Mouse (Mus musculus): ENCODE measurements at regions not wholly inside any gene's neighbourhood (a gene's known extent, or its start where the extent isn't known, plus 50 kb on each side); places are given as distances from the start of the nearest gene placed in this dataset.

DNA sequence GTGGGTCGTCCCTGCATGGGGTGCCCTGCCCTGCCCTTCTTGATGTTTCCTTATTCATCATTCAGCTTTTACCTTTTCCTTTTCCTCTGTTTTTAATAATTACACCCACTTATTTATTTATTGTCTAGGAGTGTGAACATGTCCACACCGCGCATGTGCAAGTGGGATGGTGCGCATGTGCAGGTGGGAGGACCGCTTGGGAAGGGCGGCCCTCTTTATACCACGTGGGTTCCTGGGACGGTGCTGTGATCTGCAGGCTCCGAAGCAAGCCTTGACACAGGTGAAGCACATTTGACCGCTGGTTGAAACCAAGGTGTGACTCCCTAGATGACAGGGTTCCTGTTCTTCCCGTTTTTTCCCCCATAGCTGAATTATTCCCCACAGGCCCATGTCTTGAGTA lies 60.0 kb downstream of the Syf2 start:
- no peak overlapping the region for H3K9ac ChIP-seq (ENCODE audit: low read depth, low read length)
- no peak for ATAC-seq
- peaks cover 9% of the 10 kb centered on the region for H3K4me1 ChIP-seq (ENCODE audit: control insufficient read depth, insufficient read depth, low read depth, low read length)
- no peak overlapping the region for H3K27ac ChIP-seq (ENCODE audit: low read depth, low read length)
- WGBS: 90% methylated on average over 11 of the region's 11 CpGs
- no peaks in the 10 kb centered on the region for H3K9me3 ChIP-seq (ENCODE audit: control insufficient read depth, low read length)
- no peak overlapping the region for H3K4me3 ChIP-seq (ENCODE audit: low read length)
- H3K27me3 ChIP-seq (replicated peaks; ENCODE audit: control insufficient read depth, insufficient read depth, low read length): no peaks in the 10 kb centered on the region
- no peaks in the 10 kb centered on the region for H3K36me3 ChIP-seq (ENCODE audit: control insufficient read depth, insufficient read depth, low read length)
- no peak overlapping the region for H3K4me2 ChIP-seq (ENCODE audit: low read length)

- Histone ChIP-seq H3K4me3 (ENCODE audit: low read length) (no peak overlapping the region), H3K27ac (ENCODE audit: low read depth, low read length) (no peak overlapping the region), H3K27me3 (replicated peaks; ENCODE audit: control insufficient read depth, insufficient read depth, low read length) (no peaks in the 10 kb centered on the region), H3K4me2 (ENCODE audit: low read length) (no peak overlapping the region), H3K4me1 (ENCODE audit: control insufficient read depth, insufficient read depth, low read depth, low read length) (peaks cover 10% of the 10 kb centered on the region), H3K9ac (ENCODE audit: low read depth, low read length) (no peak overlapping the region), H3K36me3 (ENCODE audit: control insufficient read depth, insufficient read depth, low read length) (no peaks in the 10 kb centered on the region), H3K9me3 (ENCODE audit: control insufficient read depth, low read length) (no peaks in the 10 kb centered on the region)
- 51% methylated on average over 8 of the region's 8 CpGs for WGBS
- ATAC-seq: no peak
Measured at GRCm38 (mm10) chr4:134993526-134994122, 62.9 kb downstream of the Syf2 start.

DNA sequence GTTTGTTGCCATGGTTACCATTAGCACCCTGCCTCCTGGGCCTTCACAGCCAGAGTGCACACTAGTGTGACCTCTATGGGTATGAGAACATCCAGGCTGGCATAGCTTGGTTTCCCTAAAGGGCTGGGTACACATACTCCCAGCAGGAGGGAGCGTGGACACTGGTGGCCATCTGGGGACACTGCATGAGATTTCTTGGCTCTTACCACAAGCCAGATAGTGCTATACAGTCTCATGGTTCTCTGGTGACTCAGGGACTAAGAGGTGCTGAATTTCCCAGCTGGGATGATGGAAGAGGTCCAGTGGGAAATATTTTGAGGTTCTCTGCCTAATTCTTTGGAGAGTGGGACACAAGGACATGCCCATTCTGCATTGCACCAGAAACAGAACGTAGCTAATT lies 63.5 kb downstream of the Syf2 start:
- Histone ChIP-seq H3K36me3 (ENCODE audit: control insufficient read depth, insufficient read depth, low read length) (no peaks in the 10 kb centered on the region), H3K4me1 (ENCODE audit: control insufficient read depth, insufficient read depth, low read depth, low read length) (peaks cover 12% of the 10 kb centered on the region), H3K27me3 (replicated peaks; ENCODE audit: control insufficient read depth, insufficient read depth, low read length) (no peaks in the 10 kb centered on the region), H3K4me3 (ENCODE audit: low read length) (no peak overlapping the region), H3K9ac (ENCODE audit: low read depth, low read length) (no peak overlapping the region), H3K9me3 (ENCODE audit: control insufficient read depth, low read length) (no peaks in the 10 kb centered on the region), H3K27ac (ENCODE audit: low read depth, low read length) (no peak overlapping the region), H3K4me2 (ENCODE audit: low read length) (no peak overlapping the region)
- ATAC-seq: 0 out of 2 replicates have a peak, but pooled peaks have one; percentile 37
- WGBS: 81% methylated on average over 2 of the region's 2 CpGs

- Histone ChIP-seq H3K27me3 (replicated peaks; ENCODE audit: control insufficient read depth, insufficient read depth, low read length) (no peaks in the 10 kb centered on the region), H3K9me3 (ENCODE audit: control insufficient read depth, low read length) (no peaks in the 10 kb centered on the region), H3K4me2 (ENCODE audit: low read length) (no peak overlapping the region), H3K9ac (ENCODE audit: low read depth, low read length) (no peak overlapping the region), H3K4me3 (ENCODE audit: low read length) (no peak overlapping the region), H3K27ac (ENCODE audit: low read depth, low read length) (peak overlapping the region; percentile 48; the same call in 1 of the 2 replicates), H3K4me1 (ENCODE audit: control insufficient read depth, insufficient read depth, low read depth, low read length) (peaks cover 12% of the 10 kb centered on the region), H3K36me3 (ENCODE audit: control insufficient read depth, insufficient read depth, low read length) (no peaks in the 10 kb centered on the region)
- 89% methylated on average over 6 of the region's 6 CpGs for WGBS
- ATAC-seq: no peak
Measured at GRCm38 (mm10) chr4:134994648-134995047, 64.0 kb downstream of the Syf2 start.

- WGBS: 50% methylated on average over 13 of the region's 13 CpGs
- Histone ChIP-seq H3K4me3 (ENCODE audit: low read length) (no peak overlapping the region), H3K9ac (ENCODE audit: low read depth, low read length) (no peak overlapping the region), H3K4me2 (ENCODE audit: low read length) (no peak overlapping the region), H3K4me1 (ENCODE audit: control insufficient read depth, insufficient read depth, low read depth, low read length) (peaks cover 12% of the 10 kb centered on the region), H3K36me3 (ENCODE audit: control insufficient read depth, insufficient read depth, low read length) (no peaks in the 10 kb centered on the region), H3K27ac (ENCODE audit: low read depth, low read length) (peak overlapping the region; percentile 48; the same call in 1 of the 2 replicates), H3K27me3 (replicated peaks; ENCODE audit: control insufficient read depth, insufficient read depth, low read length) (no peaks in the 10 kb centered on the region), H3K9me3 (ENCODE audit: control insufficient read depth, low read length) (no peaks in the 10 kb centered on the region)
- ATAC-seq: peak; percentile 71; the same call in 1 of the 2 replicates
Measured at GRCm38 (mm10) chr4:134995052-134995451, 64.4 kb downstream of the Syf2 start.

DNA sequence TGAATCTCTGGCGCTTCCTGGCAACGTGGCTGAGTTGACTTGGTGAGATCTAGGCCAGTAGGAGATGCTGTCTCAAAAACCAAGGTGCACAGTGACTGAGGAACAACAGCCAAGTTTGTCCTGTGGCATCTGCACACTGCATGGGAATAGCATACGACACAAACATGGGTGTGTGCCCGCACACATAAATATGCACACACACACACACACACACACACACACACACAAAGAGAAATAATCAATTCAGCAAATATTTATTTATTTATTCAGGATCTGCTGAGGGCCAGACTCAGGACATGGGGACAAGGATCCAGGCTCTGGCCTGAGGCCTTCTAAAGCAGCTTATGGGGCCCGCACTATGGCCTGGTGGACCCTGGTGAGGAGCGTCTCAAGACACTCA lies 65.4 kb downstream of the Syf2 start:
- Histone ChIP-seq H3K36me3 (ENCODE audit: control insufficient read depth, insufficient read depth, low read length) (no peaks in the 10 kb centered on the region), H3K9me3 (ENCODE audit: control insufficient read depth, low read length) (no peaks in the 10 kb centered on the region), H3K27ac (ENCODE audit: low read depth, low read length) (no peak overlapping the region), H3K9ac (ENCODE audit: low read depth, low read length) (no peak overlapping the region), H3K4me1 (ENCODE audit: control insufficient read depth, insufficient read depth, low read depth, low read length) (peaks cover 12% of the 10 kb centered on the region), H3K4me3 (ENCODE audit: low read length) (no peak overlapping the region), H3K4me2 (ENCODE audit: low read length) (no peak overlapping the region), H3K27me3 (replicated peaks; ENCODE audit: control insufficient read depth, insufficient read depth, low read length) (no peaks in the 10 kb centered on the region)
- no peak for ATAC-seq
- 91% methylated on average over 6 of the region's 6 CpGs for WGBS

- Histone ChIP-seq H3K27ac (ENCODE audit: low read depth, low read length) (no peak overlapping the region), H3K9me3 (ENCODE audit: control insufficient read depth, low read length) (no peaks in the 10 kb centered on the region), H3K4me1 (ENCODE audit: control insufficient read depth, insufficient read depth, low read depth, low read length) (peaks cover 12% of the 10 kb centered on the region), H3K36me3 (ENCODE audit: control insufficient read depth, insufficient read depth, low read length) (no peaks in the 10 kb centered on the region), H3K4me2 (ENCODE audit: low read length) (no peak overlapping the region), H3K4me3 (ENCODE audit: low read length) (no peak overlapping the region), H3K9ac (ENCODE audit: low read depth, low read length) (no peak overlapping the region), H3K27me3 (replicated peaks; ENCODE audit: control insufficient read depth, insufficient read depth, low read length) (no peaks in the 10 kb centered on the region)
- no peak for ATAC-seq
- WGBS: 87% methylated on average over 26 of the region's 26 CpGs
Measured at GRCm38 (mm10) chr4:134997461-134998434, 67.0 kb downstream of the Syf2 start.

- H3K4me1 ChIP-seq (ENCODE audit: control insufficient read depth, insufficient read depth, low read depth, low read length): peaks cover 9% of the 10 kb centered on the region
- 50% methylated on average over 12 of the region's 12 CpGs for WGBS
- no peaks in the 10 kb centered on the region for H3K27me3 ChIP-seq (replicated peaks; ENCODE audit: control insufficient read depth, insufficient read depth, low read length)
- no peaks in the 10 kb centered on the region for H3K36me3 ChIP-seq (ENCODE audit: control insufficient read depth, insufficient read depth, low read length)
- no peaks in the 10 kb centered on the region for H3K9me3 ChIP-seq (ENCODE audit: control insufficient read depth, low read length)
- H3K4me2 ChIP-seq (ENCODE audit: low read length): no peak overlapping the region
- no peak overlapping the region for H3K9ac ChIP-seq (ENCODE audit: low read depth, low read length)
- no peak for ATAC-seq
- no peak overlapping the region for H3K27ac ChIP-seq (ENCODE audit: low read depth, low read length)
- H3K4me3 ChIP-seq (ENCODE audit: low read length): no peak overlapping the region
Measured at GRCm38 (mm10) chr4:134998928-134999658, 68.4 kb downstream of the Syf2 start.
